Mouse (Mus musculus) embryo, embryonic 10.5 days (tissue): ENCODE measurements around the gene Wdhd1.

Experiments used
- DNase-seq: peaks from one replicate; pipeline ENCODE4 v3.0.0-alpha.2; 2015; ENCODE audit warnings: low spot score

Gene Wdhd1

GRCm38 (mm10) chr14:47220231-47221025 lies 56.2 kb downstream of the Wdhd1 start:
- DNase-seq = no peak

- DNase-seq = no peak
Observed at GRCm38 (mm10) chr14:47218766-47219606, 57.7 kb downstream of the Wdhd1 start.

GRCm38 (mm10) chr14:47216541-47216940 lies 60.1 kb downstream of the Wdhd1 start:
- no peak for DNase-seq

GRCm38 (mm10) chr14:47214367-47214766 lies 62.3 kb downstream of the Wdhd1 start:
- no peak for DNase-seq

- DNase-seq = no peak
Observed at GRCm38 (mm10) chr14:47213305-47213704, 63.4 kb downstream of the Wdhd1 start.

GRCm38 (mm10) chr14:47209669-47210164 lies 66.9 kb downstream of the Wdhd1 start:
- no peak for DNase-seq

GRCm38 (mm10) chr14:47208564-47209493 lies 67.8 kb downstream of the Wdhd1 start:
- DNase-seq = no peak

GRCm38 (mm10) chr14:47206601-47207000 lies 70.1 kb downstream of the Wdhd1 start:
- DNase-seq = no peak

- no peak for DNase-seq
Observed at GRCm38 (mm10) chr14:47205270-47205972, 71.2 kb downstream of the Wdhd1 start.

GRCm38 (mm10) chr14:47197340-47197739 lies 79.3 kb downstream of the Wdhd1 start:
- DNase-seq = no peak

- no peak for DNase-seq
Observed at GRCm38 (mm10) chr14:47196711-47197110, 79.9 kb downstream of the Wdhd1 start.

GRCm38 (mm10) chr14:47194096-47194495 lies 82.6 kb downstream of the Wdhd1 start:
- no peak for DNase-seq

GRCm38 (mm10) chr14:47193506-47193905 lies 83.2 kb downstream of the Wdhd1 start:
- DNase-seq = no peak

- no peak for DNase-seq
Observed at GRCm38 (mm10) chr14:47191861-47192260, 84.8 kb downstream of the Wdhd1 start.
